Mouse (Mus musculus): ENCODE measurements around the gene Fam193a. TPM values are rescaled to one million over a fixed set of nuclear protein-coding genes. Genes with fewer than 3 reads are reported as not detected.

Fam193a gene
- polyA plus RNA-seq, 1 experiment from 2014 or later: 14.1 TPM

- H3K27me3 ChIP-seq (replicated peaks): 0 out of 2 replicates have a peak, but pooled peaks cover 9% of the 10 kb centered on the region
- H3K4me2 ChIP-seq (replicated peaks): no peak overlapping the region
- no peak overlapping the region for H3K4me3 ChIP-seq
- H3K4me1 ChIP-seq: no peaks in the 10 kb centered on the region
- H3K27ac ChIP-seq: no peak overlapping the region
- H3K9ac ChIP-seq: no peak overlapping the region
- no peaks in the 10 kb centered on the region for H3K9me3 ChIP-seq
- no peaks in the 10 kb centered on the region for H3K36me3 ChIP-seq
- 73% methylated on average over 5 of the region's 5 CpGs for WGBS
- ATAC-seq (ENCODE audit: low FRiP score, low read depth): no peak
Observed at GRCm38 (mm10) chr5:34530116-34530515, 160.4 kb downstream of the Fam193a start.

GRCm38 (mm10) chr5:34530687-34531086 is 161.0 kb downstream of the Fam193a start:
- no peak overlapping the region for H3K27ac ChIP-seq
- no peaks in the 10 kb centered on the region for H3K9me3 ChIP-seq
- 48% methylated on average over 4 of the region's 4 CpGs for WGBS
- H3K9ac ChIP-seq: no peak overlapping the region
- no peak overlapping the region for H3K4me3 ChIP-seq
- no peaks in the 10 kb centered on the region for H3K4me1 ChIP-seq
- no peak overlapping the region for H3K4me2 ChIP-seq (replicated peaks)
- H3K27me3 ChIP-seq (replicated peaks): 0 out of 2 replicates have a peak, but pooled peaks cover 9% of the 10 kb centered on the region
- ATAC-seq (ENCODE audit: low FRiP score, low read depth): no peak
- no peaks in the 10 kb centered on the region for H3K36me3 ChIP-seq

GRCm38 (mm10) chr5:34533066-34533465 is 163.3 kb downstream of the Fam193a start:
- Histone ChIP-seq H3K27ac (no peak overlapping the region), H3K27me3 (replicated peaks) (no peaks in the 10 kb centered on the region), H3K9ac (no peak overlapping the region), H3K9me3 (no peaks in the 10 kb centered on the region), H3K4me1 (no peaks in the 10 kb centered on the region), H3K4me2 (replicated peaks) (no peak overlapping the region), H3K4me3 (no peak overlapping the region), H3K36me3 (no peaks in the 10 kb centered on the region)
- WGBS: 73% methylated on average over 5 of the region's 5 CpGs
- ATAC-seq (ENCODE audit: low FRiP score, low read depth): no peak

GRCm38 (mm10) chr5:34533820-34534219 is 164.1 kb downstream of the Fam193a start:
- H3K9me3 ChIP-seq: no peaks in the 10 kb centered on the region
- H3K4me2 ChIP-seq (replicated peaks): no peak overlapping the region
- H3K9ac ChIP-seq: no peak overlapping the region
- no peaks in the 10 kb centered on the region for H3K36me3 ChIP-seq
- no peaks in the 10 kb centered on the region for H3K27me3 ChIP-seq (replicated peaks)
- no peak overlapping the region for H3K27ac ChIP-seq
- 76% methylated on average over 3 of the region's 3 CpGs for WGBS
- no peaks in the 10 kb centered on the region for H3K4me1 ChIP-seq
- no peak overlapping the region for H3K4me3 ChIP-seq
- ATAC-seq (ENCODE audit: low FRiP score, low read depth): no peak

GRCm38 (mm10) chr5:34534776-34535581 is 165.2 kb downstream of the Fam193a start:
- H3K4me2 ChIP-seq (replicated peaks): no peak overlapping the region
- no peak overlapping the region for H3K9ac ChIP-seq
- no peaks in the 10 kb centered on the region for H3K4me1 ChIP-seq
- no peak overlapping the region for H3K4me3 ChIP-seq
- no peak overlapping the region for H3K27ac ChIP-seq
- no peaks in the 10 kb centered on the region for H3K27me3 ChIP-seq (replicated peaks)
- WGBS: 87% methylated on average over 5 of the region's 5 CpGs
- no peak for ATAC-seq (ENCODE audit: low FRiP score, low read depth)
- no peaks in the 10 kb centered on the region for H3K36me3 ChIP-seq
- no peaks in the 10 kb centered on the region for H3K9me3 ChIP-seq

- no peak overlapping the region for H3K4me3 ChIP-seq
- no peaks in the 10 kb centered on the region for H3K36me3 ChIP-seq
- H3K9ac ChIP-seq: no peak overlapping the region
- no peak overlapping the region for H3K4me2 ChIP-seq (replicated peaks)
- no peaks in the 10 kb centered on the region for H3K4me1 ChIP-seq
- no peaks in the 10 kb centered on the region for H3K9me3 ChIP-seq
- no peak overlapping the region for H3K27ac ChIP-seq
- WGBS: 84% methylated on average over 7 of the region's 7 CpGs
- no peaks in the 10 kb centered on the region for H3K27me3 ChIP-seq (replicated peaks)
- ATAC-seq (ENCODE audit: low FRiP score, low read depth): no peak
Observed at GRCm38 (mm10) chr5:34535831-34536230, 166.1 kb downstream of the Fam193a start.

Other genes starting within 250 kb of the Fam193a start
- 0.31 and 0.61 TPM in 2 replicates for gene Poln, start 200.5 kb upstream of the Fam193a start, polyA plus RNA-seq (2016; fragmentation: Nextera tagmentation; extraction: Ambion mirVana)
- 28.7 and 31.6 TPM in 2 replicates for gene Haus3, start 200.4 kb upstream of the Fam193a start, polyA plus RNA-seq (2016; fragmentation: Nextera tagmentation; extraction: Ambion mirVana)
- gene Mxd4, start 182.2 kb upstream of the Fam193a start, polyA plus RNA-seq (2016; fragmentation: Nextera tagmentation; extraction: Ambion mirVana): 29.2 and 35.6 TPM in 2 replicates
- 4.5 and 5.2 TPM in 2 replicates for gene Zfyve28, start 81.5 kb upstream of the Fam193a start, polyA plus RNA-seq (2016; fragmentation: Nextera tagmentation; extraction: Ambion mirVana)
- not detected in 2 replicates for gene Cfap99, start 81.3 kb upstream of the Fam193a start, polyA plus RNA-seq (2016; fragmentation: Nextera tagmentation; extraction: Ambion mirVana)
- 159 TPM in 2 replicates for gene Rnf4, start 33.6 kb upstream of the Fam193a start, polyA plus RNA-seq (2016; fragmentation: Nextera tagmentation; extraction: Ambion mirVana)
- 8.5 and 9.3 TPM in 2 replicates for gene Tnip2, start 144.1 kb downstream of the Fam193a start, polyA plus RNA-seq (2016; fragmentation: Nextera tagmentation; extraction: Ambion mirVana)
- 15.8 and 17.9 TPM in 2 replicates for gene Sh3bp2, start 155.9 kb downstream of the Fam193a start, polyA plus RNA-seq (2016; fragmentation: Nextera tagmentation; extraction: Ambion mirVana)
- 200 and 218 TPM in 2 replicates for gene Add1, start 203.7 kb downstream of the Fam193a start, polyA plus RNA-seq (2016; fragmentation: Nextera tagmentation; extraction: Ambion mirVana)